Mouse (Mus musculus) bone marrow macrophage, adult 2 months (primary cell): ENCODE data around the gene Ctxn2.

ENCODE experiments used
- CTCF ChIP-seq: IDR thresholded peaks from 2 replicates; pipeline ENCODE4 v1.5.1; 2012; ENCODE audit warnings: low read depth, mild to moderate bottlenecking, low read length, moderate library complexity
- POLR2A ChIP-seq: IDR thresholded peaks from 2 replicates; pipeline ENCODE4 v1.6.1; 2012; ENCODE audit warnings: mild to moderate bottlenecking, low read depth, low read length, borderline replicate concordance

DNA sequence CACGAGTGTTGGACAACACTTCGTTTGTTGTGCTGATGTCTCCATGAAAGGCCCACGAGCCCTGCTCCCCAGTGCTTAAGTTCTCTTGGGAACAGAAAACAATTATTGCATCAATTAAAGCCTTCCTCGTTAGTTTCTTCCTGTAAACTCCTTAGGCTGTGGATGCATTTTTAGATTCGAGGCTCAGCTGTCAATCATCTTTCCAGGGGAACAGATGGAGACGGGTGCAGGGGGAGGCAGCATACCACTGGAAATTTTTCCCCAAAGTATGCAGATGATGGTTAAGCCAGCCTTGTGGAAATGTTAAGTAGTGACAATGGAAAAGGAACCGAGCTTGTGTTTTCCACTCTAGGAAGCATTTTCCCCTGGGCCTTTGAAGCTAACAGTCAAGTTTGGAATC is 60.3 kb downstream of the Ctxn2 start:
- TF ChIP-seq CTCF, result no peak
- TF ChIP-seq POLR2A, result no peak
